Mouse (Mus musculus) G1E (cell line): ENCODE results near the gene Mkrn1.

Experiments
- CTCF ChIP-seq: IDR thresholded peaks from 2 replicates; pipeline ENCODE4 v1.5.1; 2012; ENCODE audit warnings: low read depth, low read length, inconsistent platforms, mixed read lengths
- GATA1 ChIP-seq: IDR thresholded peaks from 2 replicates; pipeline ENCODE4 v1.6.1; 2012; ENCODE audit warnings: borderline replicate concordance, low read length, inconsistent platforms, mixed read lengths
- TAL1 ChIP-seq: conservative IDR thresholded peaks from 2 replicates; pipeline ENCODE4 v1.6.1; 2012; ENCODE audit warnings: low read depth, low read length, inconsistent platforms, mixed read lengths

GRCm38 (mm10) chr6:39362684-39363083 is 57.6 kb downstream of the Mkrn1 start:
- TF ChIP-seq CTCF (no peak), TAL1 (no peak), GATA1 (no peak)
